Mouse (Mus musculus) cerebellum, postnatal 36 days (tissue): ENCODE results near the gene Serpini2.
"Not testable (repeated sequence)": the region's sequence is repeated elsewhere in the genome, so short reads cannot be mapped to it uniquely, and the experiment has no call there.

ENCODE experiments used
- DNase-seq, 2 experiments: peaks; one replicate each; pipeline ENCODE4 v3.0.0; 2021 to 2022; ENCODE audit warnings: mixed read lengths in 2 of 2

Serpini2 gene

GRCm38 (mm10) chr3:75269978-75270377 is at the start of gene Serpini2:
Gene Serpini2 (minus strand): TSS chr3:75270078.
- no peak for DNase-seq

- DNase-seq: no peak
Observed at GRCm38 (mm10) chr3:75308861-75309260, 39.0 kb upstream of the Serpini2 start.

GRCm38 (mm10) chr3:75308228-75308627 is 38.4 kb upstream of the Serpini2 start:
- no peak for DNase-seq

GRCm38 (mm10) chr3:75305584-75305983 is 35.7 kb upstream of the Serpini2 start:
- DNase-seq: no peak

- DNase-seq: no peak
Observed at GRCm38 (mm10) chr3:75304621-75305020, 34.7 kb upstream of the Serpini2 start.

GRCm38 (mm10) chr3:75301072-75301471 is 31.2 kb upstream of the Serpini2 start:
- DNase-seq: no peak

GRCm38 (mm10) chr3:75299464-75299863 is 29.6 kb upstream of the Serpini2 start:
- not testable (repeated sequence) for DNase-seq

- DNase-seq: no peak
Observed at GRCm38 (mm10) chr3:75297758-75298111, 27.9 kb upstream of the Serpini2 start.

GRCm38 (mm10) chr3:75297026-75297757 is 27.3 kb upstream of the Serpini2 start:
- DNase-seq: no peak

- no peak for DNase-seq
Observed at GRCm38 (mm10) chr3:75293243-75293642, 23.4 kb upstream of the Serpini2 start.

GRCm38 (mm10) chr3:75277455-75277854 is 7.6 kb upstream of the Serpini2 start:
- no peak for DNase-seq

GRCm38 (mm10) chr3:75276522-75276921 is 6.6 kb upstream of the Serpini2 start:
- DNase-seq: no peak

GRCm38 (mm10) chr3:75275127-75275526 is 5.2 kb upstream of the Serpini2 start:
- DNase-seq: no peak

GRCm38 (mm10) chr3:75259356-75259755 is 10.5 kb downstream of the Serpini2 start:
- no peak for DNase-seq

GRCm38 (mm10) chr3:75219694-75220093 is 50.2 kb downstream of the Serpini2 start:
- DNase-seq: no peak

- DNase-seq: peak; percentile 31 to 40
Observed at GRCm38 (mm10) chr3:75219211-75219610, 50.7 kb downstream of the Serpini2 start.

GRCm38 (mm10) chr3:75202808-75203503 is 66.9 kb downstream of the Serpini2 start:
- peak; percentile 58 to 60 for DNase-seq
